Mouse (Mus musculus) ES-CJ7 (cell line): ENCODE results near the gene Pmm1.
A peak's percentile ranks its signal among the peaks of the same experiment; 100 is the strongest.

Experiments
- DNase-seq: peaks from one replicate; pipeline ENCODE4 v3.0.0; 2011; ENCODE audit warnings: low read depth, low spot score

The Pmm1 gene

GRCm38 (mm10) chr15:81956457-81956856 is 4.3 kb downstream of the Pmm1 start:
- peak; percentile 76 for DNase-seq

GRCm38 (mm10) chr15:81955414-81955813 is 5.3 kb downstream of the Pmm1 start:
- DNase-seq = no peak

GRCm38 (mm10) chr15:81954716-81955115 is 6.0 kb downstream of the Pmm1 start:
- DNase-seq = no peak

DNA sequence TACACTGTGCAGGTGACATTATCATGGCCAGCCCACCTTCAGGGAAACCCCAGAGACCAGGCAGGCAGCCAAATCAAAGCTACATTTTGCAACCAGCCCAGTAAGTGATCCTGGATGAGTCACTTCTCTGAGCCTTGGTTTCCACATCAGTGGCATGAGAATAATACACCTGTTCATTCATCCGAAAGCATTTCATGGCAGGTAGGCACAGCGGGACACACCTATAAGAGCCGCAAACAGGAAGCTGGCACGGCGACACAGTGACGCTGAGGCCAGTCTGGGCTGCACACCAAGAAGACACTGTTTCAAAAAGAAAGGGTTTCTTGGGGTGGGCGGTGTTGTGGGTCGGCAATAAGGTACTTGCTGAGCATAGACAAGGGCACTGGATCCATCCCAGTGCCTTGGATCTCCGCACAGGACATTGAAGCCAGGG is 6.6 kb downstream of the Pmm1 start:
- no peak for DNase-seq

- DNase-seq = no peak
Measured at GRCm38 (mm10) chr15:81952310-81952709, 8.4 kb downstream of the Pmm1 start.

GRCm38 (mm10) chr15:81951159-81951558 is 9.6 kb downstream of the Pmm1 start:
- no peak for DNase-seq

DNA sequence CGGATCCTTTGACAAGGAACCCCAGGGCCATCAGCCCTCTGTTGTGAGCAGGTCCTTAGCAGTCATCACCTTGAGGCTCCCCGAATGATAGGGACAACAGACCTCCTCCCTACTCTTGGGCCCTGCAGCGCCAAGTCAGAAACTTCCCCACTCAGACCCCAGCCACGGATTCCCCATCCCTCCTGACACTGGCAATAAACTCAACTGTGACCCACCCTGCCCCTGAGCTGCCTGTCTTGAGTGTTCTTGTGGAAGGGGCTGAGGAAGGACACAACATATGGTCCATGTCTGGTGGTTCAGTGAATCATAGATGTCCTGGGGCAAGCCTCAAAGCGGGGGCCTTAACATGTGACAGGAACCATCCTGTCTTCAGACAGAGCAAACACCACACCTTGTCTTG is 10.0 kb downstream of the Pmm1 start:
- DNase-seq = no peak

- DNase-seq = no peak
Measured at GRCm38 (mm10) chr15:81949476-81950131, 11.1 kb downstream of the Pmm1 start.

GRCm38 (mm10) chr15:81949076-81949475 is 11.7 kb downstream of the Pmm1 start:
- DNase-seq = no peak

- DNase-seq = no peak
Measured at GRCm38 (mm10) chr15:81943176-81943749, 17.5 kb downstream of the Pmm1 start.

GRCm38 (mm10) chr15:81941010-81941409 is 19.7 kb downstream of the Pmm1 start:
- peak; percentile 44 for DNase-seq

DNA sequence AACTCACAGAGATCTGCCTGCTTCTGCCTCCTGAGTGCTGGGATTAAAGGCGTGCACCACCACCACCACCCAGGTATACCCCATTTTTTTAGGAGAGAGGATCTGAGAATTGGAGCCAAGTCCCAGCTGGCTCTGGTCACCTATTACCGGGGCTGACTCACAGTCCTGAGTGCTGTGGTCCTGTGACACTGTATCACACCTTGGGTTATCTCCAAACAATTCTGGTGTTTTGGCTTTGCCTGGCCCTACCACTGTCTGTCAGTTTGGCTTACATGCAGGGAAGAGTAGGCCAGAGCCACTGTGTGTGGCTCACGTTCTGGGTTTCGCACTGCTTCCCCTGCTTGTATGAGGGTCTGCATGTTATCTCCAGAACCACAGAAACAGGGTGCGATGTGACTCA is 20.5 kb downstream of the Pmm1 start:
- no peak for DNase-seq

DNA sequence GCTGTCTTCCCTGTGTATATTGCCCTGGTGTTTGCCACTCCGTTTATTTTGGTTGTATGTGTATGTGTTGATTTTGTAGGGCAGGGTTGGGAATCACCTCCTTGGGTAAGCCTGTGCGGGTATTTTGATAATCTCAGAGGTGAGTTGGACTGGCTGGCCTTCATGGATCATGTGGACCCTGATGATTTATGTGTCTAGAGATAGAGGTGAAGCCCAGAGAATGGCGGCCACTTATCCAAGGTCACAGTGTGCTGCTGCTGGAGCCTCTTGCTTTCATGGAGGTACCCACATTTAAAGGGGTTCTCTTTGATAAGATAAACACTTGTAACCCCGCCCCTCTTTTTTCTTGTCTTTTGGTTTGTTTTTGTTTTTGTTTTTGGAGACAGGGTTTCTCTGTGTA is 21.0 kb downstream of the Pmm1 start:
- no peak for DNase-seq

- DNase-seq = no peak
Measured at GRCm38 (mm10) chr15:81939157-81939715, 21.5 kb downstream of the Pmm1 start.

DNA sequence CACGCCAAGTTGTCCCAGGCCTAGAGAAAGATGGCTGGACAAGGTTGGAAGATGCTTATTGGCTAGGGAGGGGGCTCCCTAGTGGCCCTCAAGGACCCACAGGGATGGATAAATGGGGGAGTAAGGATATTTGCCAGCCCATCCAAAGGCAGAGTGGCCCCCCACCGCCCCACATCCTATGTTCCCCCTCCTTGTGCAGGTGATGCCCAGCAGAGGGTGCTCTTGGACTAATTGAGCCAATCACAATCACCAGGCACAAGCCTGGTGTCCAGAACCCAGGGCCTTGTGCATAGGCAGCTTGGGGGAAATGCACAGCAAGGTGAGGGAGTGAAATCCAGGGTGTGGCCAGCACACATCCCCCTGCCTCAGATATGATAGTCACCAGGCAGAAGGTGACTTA is 22.5 kb downstream of the Pmm1 start:
- DNase-seq = peak; percentile 63

- DNase-seq = no peak
Measured at GRCm38 (mm10) chr15:81937098-81937972, 23.4 kb downstream of the Pmm1 start.

GRCm38 (mm10) chr15:81936679-81937078 is 24.1 kb downstream of the Pmm1 start, which contains the start of gene Csdc2:
TSS of gene Csdc2 (plus strand) at chr15:81936759.
- DNase-seq = peak; percentile 41

DNA sequence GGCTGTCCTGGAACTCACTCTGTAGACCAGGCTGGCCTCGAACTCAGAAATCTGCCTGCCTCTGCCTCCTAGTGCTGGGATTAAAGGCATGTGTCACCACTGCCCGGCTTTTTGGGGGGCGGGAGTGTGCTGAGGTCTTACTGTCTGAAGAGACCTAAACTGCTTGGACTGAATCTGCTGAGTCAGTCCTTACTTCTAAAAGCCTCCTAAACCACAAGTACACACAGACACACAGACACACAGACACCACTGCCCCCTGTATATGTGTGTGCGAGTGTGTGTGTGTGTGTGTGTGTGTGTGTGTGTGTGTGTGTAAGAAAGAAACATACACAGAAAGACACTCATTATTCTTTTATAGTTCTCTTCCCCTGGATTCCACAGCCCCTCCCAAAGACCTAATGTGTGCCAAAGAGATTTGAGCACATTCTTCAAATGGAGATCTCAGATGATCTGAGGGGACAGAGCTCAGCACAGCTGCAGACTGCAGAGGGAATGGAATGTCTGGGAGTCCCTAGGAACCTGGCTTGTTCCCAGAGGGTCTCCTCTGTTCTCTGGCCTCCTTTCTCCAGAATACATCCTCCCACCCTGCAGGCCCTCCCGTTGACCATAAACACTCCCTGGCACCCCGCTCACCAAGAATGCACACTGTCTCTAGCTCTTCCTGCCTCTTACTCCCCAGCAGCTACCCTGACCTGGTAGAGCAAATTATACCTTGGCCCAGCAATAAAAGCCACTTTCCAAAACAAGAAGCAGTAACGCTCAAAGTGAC is 24.7 kb downstream of the Pmm1 start:
- DNase-seq = no peak

- DNase-seq = no peak
Measured at GRCm38 (mm10) chr15:81933986-81934385, 26.7 kb downstream of the Pmm1 start.

- no peak for DNase-seq
Measured at GRCm38 (mm10) chr15:81932951-81933470, 27.7 kb downstream of the Pmm1 start.

DNA sequence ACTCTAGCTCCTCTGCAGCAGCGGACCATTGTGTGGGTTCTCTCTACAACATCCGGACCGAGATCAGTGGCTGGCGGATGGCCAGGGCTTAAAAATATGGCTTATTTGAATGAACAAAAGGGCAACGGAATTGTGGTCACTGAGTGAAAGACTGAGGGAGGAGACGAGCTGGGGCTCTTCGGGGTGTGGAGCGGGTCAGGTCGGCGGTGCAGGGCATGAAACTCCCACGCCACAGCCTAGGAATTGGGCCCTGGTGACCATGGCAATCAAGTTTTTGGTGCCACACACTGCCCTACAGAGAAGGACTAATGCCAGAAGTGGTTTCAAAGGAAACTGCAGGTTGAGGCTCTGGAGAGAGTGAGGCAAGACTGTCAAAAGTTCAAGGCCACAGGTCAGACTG is 32.5 kb downstream of the Pmm1 start:
- DNase-seq = no peak
